Mouse (Mus musculus): ENCODE results near the gene Smarcal1.

Smarcal1 gene

DNA sequence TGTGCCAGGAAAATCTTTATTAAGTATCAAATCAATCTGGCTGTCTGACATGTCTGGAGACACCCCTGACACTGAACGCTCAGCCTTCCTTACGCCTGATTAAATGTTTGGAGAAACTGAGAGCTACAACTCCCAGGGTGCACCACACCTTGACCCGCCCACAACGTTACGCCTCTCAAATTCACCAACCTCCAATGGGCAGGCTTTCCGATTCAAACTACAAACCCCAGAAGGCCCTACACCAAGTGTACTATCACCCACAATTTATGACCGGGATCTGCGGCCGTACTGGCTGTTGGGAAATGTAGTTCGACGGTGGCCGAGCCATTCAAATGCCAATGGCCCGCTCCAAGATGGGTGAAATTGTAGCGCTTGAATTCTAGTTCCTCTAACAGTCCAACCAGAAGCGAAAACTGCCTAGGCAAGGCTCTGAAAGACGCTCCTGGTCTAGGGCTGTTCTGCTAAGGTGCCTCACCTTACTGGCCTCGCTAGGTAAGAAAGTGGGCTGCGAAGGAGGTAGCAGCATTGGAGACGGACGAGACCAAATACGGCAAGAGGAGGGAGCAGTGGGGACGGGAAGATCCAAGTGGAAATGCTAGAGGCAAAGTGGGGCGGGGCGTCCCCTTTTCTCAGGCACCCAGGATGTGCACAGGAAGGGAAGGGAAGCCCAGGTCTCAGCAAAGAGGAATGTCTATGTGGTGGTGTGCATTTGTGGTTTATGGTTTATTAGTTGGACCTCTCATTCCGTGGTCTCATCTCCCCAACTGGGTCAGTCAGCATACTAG lies at the start of gene Smarcal1:
Gene Smarcal1 (plus strand): TSS at position 305 of the 785 bp plus-strand sequence.
- in situ Hi-C loops (cut with MboI, MseI), result loop anchor here (5.0 to 25.0 kb wide), 4 partner anchors 134 to 1496 kb away; partner anchors contain the start of gene Xrcc5 (in 1 of the 2)

DNA sequence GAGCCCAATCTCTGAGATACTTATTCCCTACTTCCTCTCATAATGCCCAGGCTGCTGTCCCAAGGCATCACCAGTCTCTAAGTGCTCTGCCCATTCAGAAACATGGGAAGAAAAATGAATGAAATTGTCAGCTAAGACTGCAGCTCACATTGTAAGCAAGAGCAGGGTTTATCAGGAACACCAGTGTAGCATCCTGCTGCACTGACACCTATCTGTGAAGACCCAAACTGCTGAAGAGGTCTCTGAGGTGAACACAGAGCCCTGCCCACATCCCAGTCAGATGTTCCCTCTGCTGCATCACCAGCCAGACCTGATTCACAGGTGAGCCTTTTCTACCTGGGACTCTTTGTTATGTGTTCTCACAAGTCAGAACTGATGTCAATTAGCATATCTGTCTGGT lies 49.6 kb upstream of the Smarcal1 start:
- in situ Hi-C loops (cut with MboI, MseI), result no loop called here

GRCm38 (mm10) chr1:72535725-72536571 lies 47.1 kb upstream of the Smarcal1 start:
- in situ Hi-C loops (cut with MboI, MseI), result no loop called here

DNA sequence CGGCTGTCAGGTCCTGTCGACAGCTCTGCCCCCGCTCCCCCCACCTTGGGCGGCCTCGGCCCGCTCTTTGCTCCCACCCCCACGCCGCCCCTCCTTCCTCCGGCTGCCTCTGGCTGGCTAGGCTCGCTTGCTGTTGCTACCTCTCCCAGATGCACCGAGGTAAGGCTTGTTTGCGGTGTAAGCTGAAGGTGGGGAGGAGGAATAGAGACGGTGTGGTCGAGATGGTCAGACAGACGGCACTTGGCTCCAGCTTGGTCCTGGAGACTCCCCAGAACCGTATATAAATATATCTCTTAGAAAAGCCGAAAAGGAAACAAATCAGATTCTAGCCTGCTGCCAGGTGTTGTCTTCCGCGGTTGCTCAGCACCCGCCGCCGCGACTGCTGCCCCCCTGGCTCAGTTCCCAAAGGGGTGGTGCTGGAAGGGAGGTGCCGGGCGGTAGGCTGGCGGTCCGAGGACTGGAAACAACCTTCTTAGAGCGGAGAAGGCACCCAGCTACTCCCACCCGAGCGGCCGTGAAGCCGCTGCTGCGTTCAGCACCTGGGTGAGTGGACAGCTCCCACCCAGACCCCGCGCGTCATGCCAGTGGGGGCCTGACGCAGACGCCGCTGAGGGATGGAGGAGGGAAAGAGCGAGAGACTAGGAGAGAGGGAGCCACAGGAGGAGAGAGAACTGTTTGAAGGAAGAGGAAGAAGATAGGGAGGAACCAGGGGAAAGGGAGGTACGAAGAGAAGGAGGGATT lies 46.3 kb upstream of the Smarcal1 start, which contains the start of gene March4:
Gene March4 (minus strand): TSS at position 320 of the 741 bp plus-strand sequence.
- in situ Hi-C loops (cut with MboI, MseI), result no loop called here

- in situ Hi-C loops (cut with MboI, MseI), result no loop called here
These were observed 44.8 kb upstream of the Smarcal1 start for GRCm38 (mm10) chr1:72538266-72538665.

DNA sequence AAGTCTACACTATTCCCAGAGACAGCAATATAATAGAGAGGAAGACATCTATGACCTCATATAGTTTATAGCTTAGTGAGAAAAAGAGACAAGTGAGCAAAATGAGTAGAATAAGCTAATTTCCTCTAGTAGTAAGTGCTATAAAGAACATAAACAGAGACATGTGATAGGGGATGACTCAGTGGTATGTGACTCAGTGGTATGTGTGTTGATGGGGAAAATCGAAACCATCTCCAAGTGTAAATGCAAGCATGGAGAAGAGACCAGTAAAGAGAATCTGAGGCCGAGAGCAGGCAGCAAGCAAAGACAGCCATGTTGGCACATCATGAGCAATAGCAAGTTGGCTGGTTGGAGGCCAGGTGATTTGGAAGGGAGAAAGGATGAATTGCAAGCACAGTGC lies 32.7 kb upstream of the Smarcal1 start:
- in situ Hi-C loops (cut with MboI, MseI), result no loop called here

DNA sequence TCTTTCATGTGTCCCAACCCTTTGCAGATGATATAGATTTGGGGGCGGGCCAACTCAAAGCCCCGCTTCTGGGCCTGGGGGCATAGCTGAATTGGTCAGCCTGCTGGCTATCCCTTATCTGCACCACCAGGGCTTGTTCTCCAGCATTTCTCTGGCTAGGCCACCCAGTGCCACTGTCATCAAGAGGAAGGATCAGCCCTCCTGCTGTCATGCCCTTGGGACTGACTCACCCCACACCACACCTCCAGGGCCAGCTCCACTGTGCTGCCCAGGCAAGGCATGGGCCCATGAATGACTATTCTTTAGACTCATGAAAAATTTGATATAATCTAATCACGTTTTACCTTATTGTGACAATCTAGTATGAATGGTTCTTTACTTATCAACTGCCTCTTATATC lies 26.6 kb upstream of the Smarcal1 start:
- in situ Hi-C loops (cut with MboI, MseI), result no loop called here

- in situ Hi-C loops (cut with MboI, MseI), result no loop called here
These were observed 24.4 kb upstream of the Smarcal1 start for GRCm38 (mm10) chr1:72558625-72559024.

GRCm38 (mm10) chr1:72564334-72564962 lies 18.6 kb upstream of the Smarcal1 start:
- in situ Hi-C loops (cut with MboI, MseI), result no loop called here

DNA sequence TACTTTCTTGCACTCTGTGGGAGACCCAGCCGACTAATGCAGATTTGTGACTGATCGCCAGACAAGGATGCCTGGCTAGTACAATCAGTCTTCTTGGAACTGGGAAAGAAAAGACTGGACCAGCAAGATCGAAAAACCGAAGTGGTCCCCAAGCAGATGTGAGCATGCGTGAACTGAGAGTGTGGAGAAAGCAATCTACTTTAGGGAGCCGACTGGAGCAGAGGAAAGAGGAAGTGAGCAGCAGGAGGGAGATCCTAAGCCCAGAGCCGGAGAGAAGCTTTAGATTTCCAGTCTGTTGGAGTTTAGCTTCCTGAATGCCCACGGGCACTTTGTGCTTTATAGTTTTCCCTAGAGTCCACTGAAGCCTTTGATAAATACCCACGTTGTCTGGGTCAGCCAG lies 16.0 kb upstream of the Smarcal1 start:
- in situ Hi-C loops (cut with MboI, MseI), result no loop called here

- in situ Hi-C loops (cut with MboI, MseI), result no loop called here
These were observed 14.3 kb upstream of the Smarcal1 start for GRCm38 (mm10) chr1:72568725-72569124.

DNA sequence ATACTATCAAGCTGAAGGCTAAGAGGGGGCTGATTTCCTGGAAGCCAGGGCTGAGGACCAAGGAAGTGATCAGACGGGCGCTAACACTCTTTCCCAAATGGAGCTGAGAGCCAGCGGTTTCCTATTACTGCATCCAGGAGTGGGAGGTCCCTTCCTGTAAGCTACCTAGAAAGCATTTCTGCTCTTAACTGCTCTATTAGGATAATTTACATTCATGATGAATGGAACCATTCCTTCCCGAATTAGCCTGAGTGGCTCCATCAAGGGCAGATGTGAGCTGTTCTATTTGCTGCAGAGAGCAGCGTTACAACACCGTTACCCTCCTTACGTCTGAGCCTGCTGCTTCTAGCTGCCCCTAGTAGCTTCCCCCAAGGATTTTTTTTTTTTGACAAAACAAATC lies 9.0 kb upstream of the Smarcal1 start:
- in situ Hi-C loops (cut with MboI, MseI), result loop anchor here in 1 of 2 experiments (5.0 kb wide), 2 partner anchors 143 to 257 kb away; no protein-coding TSS in a partner anchor

- in situ Hi-C loops (cut with MboI, MseI), result loop anchor here (5.0 to 25.0 kb wide), 5 partner anchors 143 to 1487 kb away; no protein-coding TSS in a partner anchor
These were observed 8.4 kb upstream of the Smarcal1 start for GRCm38 (mm10) chr1:72574608-72575007.

GRCm38 (mm10) chr1:72575121-72575520 lies 7.9 kb upstream of the Smarcal1 start:
- in situ Hi-C loops (cut with MboI, MseI), result loop anchor here (5.0 to 25.0 kb wide), 3 partner anchors 338 to 1488 kb away; no protein-coding TSS in a partner anchor

DNA sequence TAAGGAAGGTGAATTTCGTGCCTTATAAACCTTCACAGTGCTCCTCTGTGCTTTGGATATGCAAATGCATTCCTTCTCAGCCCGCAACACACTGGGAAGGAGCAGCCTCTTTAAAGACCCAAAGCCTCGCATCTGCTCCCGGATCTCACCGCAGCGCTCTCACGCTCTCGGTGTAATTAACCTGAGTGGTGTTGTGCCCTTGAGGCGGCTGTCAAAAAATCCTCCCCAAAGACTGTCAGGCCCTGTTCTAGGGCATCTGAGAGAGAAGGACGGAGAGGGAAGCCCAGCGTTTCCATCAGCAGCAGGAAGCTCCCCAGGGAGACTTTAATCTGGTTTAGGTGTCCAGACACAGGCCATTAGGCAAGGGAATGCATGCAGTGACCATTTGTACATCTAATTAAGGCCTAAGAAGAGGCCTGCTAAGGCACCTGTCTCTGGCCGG lies 5.5 kb upstream of the Smarcal1 start:
- in situ Hi-C loops (cut with MboI, MseI), result loop anchor here (5.0 to 25.0 kb wide), 3 partner anchors 340 to 1490 kb away; no protein-coding TSS in a partner anchor

DNA sequence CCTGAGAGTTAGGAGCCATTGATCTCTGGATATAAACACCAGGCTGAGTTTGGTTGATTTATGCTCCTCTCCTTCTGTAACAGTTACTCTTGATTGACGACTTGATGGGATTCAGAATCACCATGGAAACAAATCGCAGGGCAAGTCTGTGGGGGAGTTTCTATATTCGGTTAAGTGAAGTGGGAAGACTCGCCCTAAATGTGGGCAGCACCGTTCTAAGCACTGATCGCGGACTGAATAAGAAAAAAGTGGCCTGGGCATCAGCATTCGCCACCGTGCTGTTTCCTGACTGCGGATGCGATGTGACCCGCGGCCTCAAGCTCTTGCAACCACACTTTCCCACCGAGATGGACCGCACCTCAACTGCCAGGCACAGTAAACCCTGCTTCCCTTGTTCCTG lies 4.7 kb upstream of the Smarcal1 start:
- in situ Hi-C loops (cut with MboI, MseI), result loop anchor here (5.0 to 25.0 kb wide), 3 partner anchors 341 to 1491 kb away; no protein-coding TSS in a partner anchor

GRCm38 (mm10) chr1:72578806-72579205 lies 4.2 kb upstream of the Smarcal1 start:
- in situ Hi-C loops (cut with MboI, MseI), result loop anchor here (5.0 to 25.0 kb wide), 3 partner anchors 342 to 1492 kb away; no protein-coding TSS in a partner anchor

DNA sequence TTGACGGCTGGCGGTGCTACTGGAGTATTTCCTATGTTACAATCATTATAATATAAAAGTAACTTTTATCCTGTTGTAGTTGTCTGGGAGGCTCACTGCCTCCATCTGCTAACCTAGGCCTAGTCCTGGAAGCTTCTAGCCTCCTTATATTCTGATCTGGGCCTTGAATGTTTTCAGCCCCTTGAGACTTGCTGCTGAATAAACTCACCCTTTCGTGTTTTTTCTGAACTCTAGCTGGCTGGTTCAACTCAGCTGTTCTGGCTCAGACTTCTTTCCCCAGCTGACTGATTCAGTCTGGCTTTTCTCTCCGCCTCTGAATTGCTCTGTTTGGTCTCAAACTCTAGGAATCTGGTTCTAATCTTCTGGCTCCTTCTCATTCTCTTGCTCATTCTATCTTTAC lies 855 bp downstream of the Smarcal1 start:
- in situ Hi-C loops (cut with MboI, MseI), result loop anchor here (5.0 to 25.0 kb wide), 4 partner anchors 133 to 1497 kb away; partner anchors contain the start of gene Xrcc5 (in 1 of the 2)

DNA sequence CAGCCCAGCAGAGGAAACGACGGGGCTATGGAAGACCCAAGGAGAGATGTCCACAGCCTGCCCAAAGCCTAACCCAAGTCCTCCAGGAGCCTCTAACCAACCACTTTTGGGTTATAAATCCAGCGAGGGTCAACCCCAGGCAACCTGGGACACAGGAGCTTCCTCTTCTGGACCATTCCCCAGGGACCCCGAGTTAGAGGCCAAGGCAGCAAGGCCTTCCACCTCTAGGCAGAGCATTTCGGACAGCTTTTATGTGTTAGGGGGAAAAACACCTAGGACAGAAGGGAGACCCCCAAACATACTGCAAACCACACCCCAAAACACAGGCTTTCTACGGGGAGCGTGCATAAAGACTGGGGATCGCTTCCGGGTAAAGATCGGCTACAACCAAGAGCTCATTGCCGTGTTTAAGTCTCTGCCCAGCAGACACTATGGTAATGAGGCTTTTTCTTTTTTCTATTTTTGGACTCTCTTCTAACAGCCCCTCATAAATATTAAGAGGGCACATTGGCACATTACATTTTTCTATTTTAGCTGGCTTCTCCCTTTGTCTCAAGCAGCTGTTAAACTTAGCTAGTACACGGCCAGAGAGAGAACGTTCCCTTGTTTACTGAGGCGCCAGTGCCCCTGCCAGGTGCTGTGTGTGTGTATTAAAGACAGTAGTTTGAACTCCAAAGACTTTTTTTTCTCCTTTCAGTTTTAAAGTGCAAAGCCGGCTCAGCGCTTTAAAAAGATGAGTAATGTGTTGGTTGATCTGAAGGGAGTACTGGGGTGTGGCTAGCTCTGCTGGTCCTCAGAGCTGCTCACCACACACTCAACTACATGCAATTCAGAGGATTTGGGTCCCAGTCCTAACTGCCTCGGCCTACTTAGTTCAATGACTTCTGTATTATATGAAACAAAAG lies 3.2 kb downstream of the Smarcal1 start:
- in situ Hi-C loops (cut with MboI, MseI), result loop anchor here (25.0 kb wide), 2 partner anchors 349 to 1499 kb away; no protein-coding TSS in a partner anchor

Data from T-helper 17 cell (primary cell).